ENCODE assay signal across 8 mouse cellular contexts in the genomic region with DNA sequence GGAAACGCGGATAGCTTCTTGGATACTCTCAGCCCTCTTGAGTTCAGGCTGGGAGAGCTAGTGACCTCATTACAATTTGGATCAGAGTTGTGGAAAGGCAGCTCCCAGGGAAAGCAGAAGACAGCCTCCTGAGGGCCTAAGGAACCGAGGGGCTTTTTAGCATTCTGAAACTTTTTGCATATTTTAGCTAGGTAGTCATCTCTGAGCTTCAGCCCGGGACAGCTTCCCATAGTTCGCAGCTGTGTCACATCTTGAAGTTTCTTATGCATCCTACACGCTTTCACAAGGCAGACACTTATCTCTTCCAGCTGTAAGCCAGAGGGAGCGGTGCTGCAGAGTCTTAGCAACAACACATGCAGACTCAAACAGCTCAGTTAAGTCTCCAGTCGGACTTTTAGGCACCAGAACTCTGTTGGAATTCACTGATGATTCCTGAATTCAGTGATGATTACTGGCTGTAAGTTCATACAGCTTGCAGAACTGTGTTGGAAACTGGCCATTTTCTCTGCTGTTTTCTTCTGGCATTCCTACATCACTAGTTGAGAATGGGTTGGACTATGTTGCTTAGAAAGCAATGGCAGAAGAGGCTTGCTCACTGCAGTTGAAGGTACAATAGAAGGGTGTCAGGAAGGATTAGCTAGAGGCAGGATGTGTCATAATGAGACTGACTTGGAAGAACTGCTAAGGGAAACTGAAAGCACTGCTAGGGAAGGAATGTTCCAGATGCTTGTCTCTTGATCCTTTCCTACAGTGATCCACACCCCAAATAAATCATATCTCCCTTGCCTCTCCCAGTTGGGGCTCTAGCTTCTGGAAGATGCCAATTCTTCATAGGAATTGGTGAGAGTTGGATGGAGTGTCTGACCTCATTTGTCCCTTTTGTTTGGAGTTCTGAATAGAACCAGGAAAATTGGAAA.
DNase-seq lines count a peak whose midpoint lies in the region; ATAC-seq and TF ChIP-seq lines count a peak whose summit lies in the region.

No protein-coding gene starts in this region.

- no peaks in the 10 kb centered on the region for H3K9me3 ChIP-seq in neural tube, embryonic 15.5 days (replicated peaks)

- 0 out of 2 replicates have a peak overlapping the region, but pooled peaks have one; percentile 21 for H3K27ac ChIP-seq in cerebellum, adult 2 months (ENCODE audit: insufficient read depth, low read length)
- H3K27ac ChIP-seq in neural tube, embryonic 15.5 days (replicated peaks) = no peak overlapping the region

- no peak for TF ChIP-seq CTCF in cerebellum, adult 2 months (IDR thresholded peaks at IDR 0.05; ENCODE audit: borderline replicate concordance, insufficient read depth, low read depth, low read length)

- H3K4me3 ChIP-seq in cerebellum, adult 2 months (replicated peaks; ENCODE audit: insufficient read depth, low read depth, low read length) = no peak overlapping the region
- no peak overlapping the region for H3K4me3 ChIP-seq in neural tube, embryonic 15.5 days (replicated peaks)

- intact Hi-C loops in left cerebral cortex, postnatal 36 days (cut with DNase I) = no loop called here

- H3K27me3 ChIP-seq in cerebellum, adult 2 months (ENCODE audit: control insufficient read depth, insufficient read depth, low read length) = no peaks in the 10 kb centered on the region
- no peaks in the 10 kb centered on the region for H3K27me3 ChIP-seq in neural tube, embryonic 15.5 days (replicated peaks)

- no peak for TF ChIP-seq POLR2A in cerebellum, adult 2 months (IDR thresholded peaks at IDR 0.05; ENCODE audit: borderline replicate concordance, insufficient read depth, low read length)

- DNase-seq in cerebellum, adult 2 months = peak in 1 of 2 experiments; percentile 8
- no peak for DNase-seq in cerebellum, adult 8-10 months
- DNase-seq in right cerebral cortex, adult 18-20 months = peak; percentile 18
- no peak for DNase-seq in right cerebral cortex, postnatal 14 days
- peak; percentile 6 to 8 for DNase-seq in left cerebral cortex, postnatal 36 days (ENCODE audit: low spot score in 2 of 2)
- DNase-seq in testis, postnatal 14 days (ENCODE audit: low spot score) = no peak
- DNase-seq in natural killer cell, adult 2 months (ENCODE audit: low spot score in 2 of 2) = no peak

- no peak overlapping the region for H3K9ac ChIP-seq in neural tube, embryonic 15.5 days (replicated peaks)

- no peaks in the 10 kb centered on the region for H3K36me3 ChIP-seq in neural tube, embryonic 15.5 days

- WGBS in cerebellum, adult 2 months = 71% methylated on average over 8 of the region's 8 CpGs
- WGBS in neural tube, embryonic 15.5 days = 73% methylated on average over 8 of the region's 8 CpGs

- no peak overlapping the region for H3K4me2 ChIP-seq in neural tube, embryonic 15.5 days

- no peaks in the 10 kb centered on the region for H3K4me1 ChIP-seq in cerebellum, adult 2 months (ENCODE audit: control insufficient read depth, insufficient read depth, low read length)
- no peaks in the 10 kb centered on the region for H3K4me1 ChIP-seq in neural tube, embryonic 15.5 days

- ATAC-seq in neural tube, embryonic 15.5 days (ENCODE audit: low FRiP score) = no peak

Comparison
In these comparisons a context has a peak if more than half of its experiments do, and no peak if none do; other contexts are left out.
1. DNase-seq: peak in right cerebral cortex, adult 18-20 months (single experiment) and left cerebral cortex, postnatal 36 days (2 of 2); none in cerebellum, adult 8-10 months (single experiment), right cerebral cortex, postnatal 14 days (single experiment), testis, postnatal 14 days (single experiment) and natural killer cell, adult 2 months (0 of 2).